Mouse (Mus musculus) embryonic facial prominence, embryonic 11.5 days (tissue): ENCODE data around the gene Cldn20. TPM values are rescaled to one million over a fixed set of nuclear protein-coding genes. Genes with fewer than 3 reads are reported as not detected.

Source experiments
- ATAC-seq: fragments of 200-750 bp; cut with Nextera tagmentation; replicated peaks from 2 replicates; pipeline ENCODE4 v1.8.0; 2017; ENCODE audit warnings: low read depth; ENCODE audit not compliant: insufficient number of reproducible peaks, low FRiP score, low TSS enrichment
- DNase-seq: peaks from one replicate; pipeline ENCODE4 v3.0.0-alpha.2; 2015; ENCODE audit warnings: low spot score
- H3K27ac ChIP-seq: fragments of 300-500 bp; sonication (generic); replicated peaks from 2 replicates; pipeline ENCODE4 v1.5.1; 2014; ENCODE audit warnings: mild to moderate bottlenecking, low read depth, low read length, control low read depth
- H3K27me3 ChIP-seq: fragments of 300-500 bp; sonication (generic); 2 replicates; pipeline ENCODE4 v1.6.1; 2014; ENCODE audit warnings: mild to moderate bottlenecking, low read length, moderate library complexity, mixed read lengths; ENCODE audit not compliant: control insufficient read depth, insufficient read depth
- H3K36me3 ChIP-seq: fragments of 300-500 bp; sonication (generic); replicated peaks from 2 replicates; pipeline ENCODE4 v1.6.1; 2014; ENCODE audit warnings: low read depth, mild to moderate bottlenecking, low read length, moderate library complexity, mixed read lengths; ENCODE audit not compliant: control insufficient read depth, insufficient read depth
- H3K4me1 ChIP-seq: fragments of 300-500 bp; sonication (generic); 2 replicates; pipeline ENCODE4 v1.6.1; 2014; ENCODE audit warnings: low read length, mixed read lengths; ENCODE audit not compliant: control insufficient read depth, insufficient read depth
- H3K4me2 ChIP-seq: fragments of 300-500 bp; sonication (generic); 2 replicates; pipeline ENCODE4 v1.6.1; 2014; ENCODE audit warnings: low read depth, mild to moderate bottlenecking, control low read depth, low read length, moderate library complexity
- H3K4me3 ChIP-seq: fragments of 300-500 bp; sonication (generic); 2 replicates; pipeline ENCODE4 v1.5.1; 2014; ENCODE audit warnings: low read depth, low read length, control low read depth
- H3K9ac ChIP-seq: fragments of 300-500 bp; sonication (generic); replicated peaks from 2 replicates; pipeline ENCODE4 v1.6.1; 2014; ENCODE audit warnings: mild to moderate bottlenecking, control low read depth, low read length
- H3K9me3 ChIP-seq: fragments of 300-500 bp; sonication (generic); replicated peaks from 2 replicates; pipeline ENCODE4 v1.6.1; 2016; ENCODE audit warnings: mild to moderate bottlenecking, low read length, inconsistent platforms, mixed read lengths; ENCODE audit not compliant: control insufficient read depth
- WGBS: fragments of 180-500 bp; shearing (Covaris S2); extraction: QIAGEN DNeasy Blood & Tissue Kit; methylation state at CpG from one replicate; pipeline ENCODE4 v1.1.7; 2014; 5-methylcytosine and 5-hydroxymethylcytosine counted together
- polyA plus RNA-seq: library from polyadenylated mRNA; unstranded; fragments of >200 nt; fragmentation: Nextera tagmentation; extraction: Ambion mirVana; gene quantifications from 2 replicates; pipeline ENCODE4 v1.2.1, GENCODE M21; 2014

Gene Cldn20
- polyA plus RNA-seq, 1 experiment from 2014 or later: not detected

DNA sequence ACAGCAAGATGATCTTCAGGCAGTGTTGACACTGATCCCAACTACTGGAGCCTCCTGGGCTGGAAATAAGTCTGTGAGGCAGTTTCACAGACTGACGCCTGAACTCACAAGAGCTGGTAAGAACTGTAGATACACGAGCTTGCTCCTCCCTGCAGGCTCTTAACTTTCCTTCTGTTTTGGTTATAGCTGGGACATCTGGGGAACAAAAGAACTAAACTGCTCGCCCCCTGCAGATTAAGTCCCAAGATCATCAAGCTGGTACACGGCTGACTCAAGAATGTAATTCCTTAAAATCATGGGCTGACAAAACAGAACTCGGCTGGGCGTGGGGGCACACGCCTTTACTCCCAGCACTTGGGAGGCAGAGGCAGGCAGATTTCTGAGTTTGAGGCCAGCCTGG lies 1.8 kb upstream of the Cldn20 start:
- 71% methylated on average over 7 of the region's 7 CpGs for WGBS
- no peak overlapping the region for H3K4me2 ChIP-seq
- no peak overlapping the region for H3K27ac ChIP-seq
- no peak overlapping the region for H3K9ac ChIP-seq
- no peaks in the 10 kb centered on the region for H3K4me1 ChIP-seq
- no peaks in the 10 kb centered on the region for H3K36me3 ChIP-seq
- H3K9me3 ChIP-seq: no peaks in the 10 kb centered on the region
- H3K4me3 ChIP-seq: no peak overlapping the region
- ATAC-seq (no peak), DNase-seq (no peak)
- no peaks in the 10 kb centered on the region for H3K27me3 ChIP-seq

DNA sequence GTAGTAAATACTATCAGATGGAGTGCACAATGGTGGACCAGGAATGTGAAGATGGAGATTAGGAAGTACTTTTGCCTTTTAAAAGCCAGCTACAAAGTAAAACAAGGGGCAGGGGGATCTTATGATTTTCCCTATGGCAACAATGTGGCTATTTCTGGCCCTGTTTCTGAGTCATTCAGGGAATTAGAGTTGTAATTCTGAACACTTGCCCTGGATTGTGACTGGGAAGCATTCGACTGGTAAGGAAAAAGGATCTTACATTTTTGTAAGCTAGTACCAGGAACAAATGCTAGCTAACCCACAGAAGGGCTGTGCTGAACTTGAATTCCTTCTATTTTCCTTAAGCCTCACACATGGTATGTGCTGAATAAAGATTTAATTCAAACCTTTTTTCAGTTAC lies 713 bp upstream of the Cldn20 start:
- 74% methylated on average over 1 of the region's 1 CpGs for WGBS

DNA sequence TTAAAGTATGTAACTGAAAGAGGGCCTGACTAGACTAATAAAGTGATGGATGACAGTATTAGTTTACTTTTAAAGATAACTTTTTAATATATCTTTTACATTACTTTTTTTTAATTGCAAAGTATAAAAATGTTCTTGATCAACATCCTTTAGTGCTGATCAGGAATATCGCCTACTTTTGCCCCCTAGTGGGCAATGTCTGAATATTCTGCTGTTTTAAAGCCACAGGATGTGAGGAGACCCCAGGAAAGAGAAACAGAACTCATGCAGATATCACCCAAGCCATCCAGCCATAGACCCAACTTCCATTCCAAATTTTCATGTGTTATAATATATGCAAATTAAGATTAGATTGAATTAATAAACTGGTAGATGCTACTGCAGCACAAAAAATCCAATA lies 1.1 kb downstream of the Cldn20 start:
- Histone ChIP-seq H3K4me2 (no peak overlapping the region), H3K9ac (no peak overlapping the region)
- peak; percentile 74 for DNase-seq

More for the DNA sequence above, 713 bp upstream of the Cldn20 start:
- no peaks in the 10 kb centered on the region for H3K4me1 ChIP-seq
- no peaks in the 10 kb centered on the region for H3K9me3 ChIP-seq
- no peak for DNase-seq
- H3K27me3 ChIP-seq: no peaks in the 10 kb centered on the region
- H3K4me2 ChIP-seq: no peak overlapping the region
- H3K4me3 ChIP-seq: no peak overlapping the region
- no peak overlapping the region for H3K9ac ChIP-seq
- no peak overlapping the region for H3K27ac ChIP-seq
- H3K36me3 ChIP-seq: no peaks in the 10 kb centered on the region
- no peak for ATAC-seq

DNA sequence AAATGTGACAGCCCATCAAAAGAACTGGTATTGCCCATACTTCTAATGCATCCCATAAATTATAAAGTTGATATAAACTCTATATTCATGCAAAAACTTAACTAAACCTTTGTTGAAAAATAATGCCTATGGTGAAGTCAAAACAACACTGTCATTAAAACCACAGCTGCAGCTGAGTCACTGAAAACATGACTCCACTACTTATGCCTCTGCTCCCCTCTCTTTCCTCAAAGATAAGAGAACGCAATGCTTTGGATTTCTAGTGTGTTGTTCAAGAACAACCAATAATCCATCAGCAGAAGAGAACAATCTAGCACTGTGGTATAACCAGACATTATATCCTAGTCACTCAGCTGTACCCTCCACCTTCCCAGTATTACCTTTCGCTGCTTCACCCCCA lies 8.0 kb downstream of the Cldn20 start:
- Histone ChIP-seq H3K4me2 (no peak overlapping the region), H3K27ac (no peak overlapping the region), H3K9me3 (no peaks in the 10 kb centered on the region), H3K4me1 (no peaks in the 10 kb centered on the region), H3K9ac (no peak overlapping the region), H3K36me3 (no peaks in the 10 kb centered on the region), H3K27me3 (no peaks in the 10 kb centered on the region), H3K4me3 (no peak overlapping the region)
- DNase-seq (no peak), ATAC-seq (no peak)
- 93% methylated on average over 2 of the region's 2 CpGs for WGBS

More for the DNA sequence above, 1.1 kb downstream of the Cldn20 start:
- Histone ChIP-seq H3K9me3 (no peaks in the 10 kb centered on the region), H3K4me3 (no peak overlapping the region), H3K36me3 (no peaks in the 10 kb centered on the region), H3K27ac (no peak overlapping the region), H3K4me1 (no peaks in the 10 kb centered on the region), H3K27me3 (no peaks in the 10 kb centered on the region)
- 8% methylated on average over 1 of the region's 1 CpGs for WGBS
- ATAC-seq: no peak

DNA sequence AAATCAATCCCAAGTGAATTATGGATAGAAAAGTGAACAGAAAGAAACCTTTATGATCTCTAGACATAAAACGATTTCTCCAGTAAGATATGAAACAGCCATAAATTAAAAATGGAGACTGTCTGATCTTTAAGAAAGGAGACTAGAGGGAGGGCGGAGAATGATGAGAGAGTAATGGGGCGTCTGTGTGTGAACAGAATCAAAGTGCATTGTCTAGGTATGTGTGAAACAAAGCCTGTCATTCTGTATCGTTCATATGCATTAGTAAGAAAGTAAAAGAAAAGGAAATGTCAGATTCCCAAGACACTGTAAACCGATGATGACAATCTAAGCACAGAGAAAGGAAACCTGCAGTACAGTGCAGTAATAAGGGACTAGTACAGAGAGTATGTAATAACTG lies 8.7 kb downstream of the Cldn20 start:
- no peaks in the 10 kb centered on the region for H3K27me3 ChIP-seq
- H3K9ac ChIP-seq: no peak overlapping the region
- DNase-seq (no peak), ATAC-seq (no peak)
- no peaks in the 10 kb centered on the region for H3K9me3 ChIP-seq
- H3K36me3 ChIP-seq: no peaks in the 10 kb centered on the region
- H3K4me3 ChIP-seq: no peak overlapping the region
- 89% methylated on average over 5 of the region's 5 CpGs for WGBS
- H3K4me2 ChIP-seq: no peak overlapping the region
- no peaks in the 10 kb centered on the region for H3K4me1 ChIP-seq
- no peak overlapping the region for H3K27ac ChIP-seq

DNA sequence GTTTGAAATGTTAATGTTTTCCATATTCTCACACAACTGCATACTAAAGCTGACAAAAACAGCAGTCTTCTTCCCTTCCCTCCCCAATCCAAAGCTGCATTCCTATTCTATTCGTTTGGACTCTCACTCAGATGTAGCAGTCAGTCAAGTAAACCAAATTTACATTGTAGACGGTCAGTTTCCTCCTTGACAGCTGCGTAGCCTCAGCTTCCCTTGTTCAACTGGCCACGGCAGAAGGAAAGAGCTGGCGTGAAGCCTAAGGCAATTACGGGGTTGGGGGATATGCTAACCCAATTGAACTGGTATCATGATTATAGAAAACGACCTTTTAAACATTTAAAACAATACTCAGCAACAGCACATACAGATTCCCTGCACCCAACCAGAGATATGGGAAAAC lies 15.4 kb downstream of the Cldn20 start:
- Histone ChIP-seq H3K4me1 (no peaks in the 10 kb centered on the region), H3K4me2 (no peak overlapping the region), H3K27me3 (no peaks in the 10 kb centered on the region), H3K4me3 (no peak overlapping the region), H3K9me3 (no peaks in the 10 kb centered on the region), H3K36me3 (no peaks in the 10 kb centered on the region), H3K27ac (no peak overlapping the region), H3K9ac (no peak overlapping the region)
- ATAC-seq (no peak), DNase-seq (no peak)
- WGBS: 60% methylated on average over 7 of the region's 7 CpGs

DNA sequence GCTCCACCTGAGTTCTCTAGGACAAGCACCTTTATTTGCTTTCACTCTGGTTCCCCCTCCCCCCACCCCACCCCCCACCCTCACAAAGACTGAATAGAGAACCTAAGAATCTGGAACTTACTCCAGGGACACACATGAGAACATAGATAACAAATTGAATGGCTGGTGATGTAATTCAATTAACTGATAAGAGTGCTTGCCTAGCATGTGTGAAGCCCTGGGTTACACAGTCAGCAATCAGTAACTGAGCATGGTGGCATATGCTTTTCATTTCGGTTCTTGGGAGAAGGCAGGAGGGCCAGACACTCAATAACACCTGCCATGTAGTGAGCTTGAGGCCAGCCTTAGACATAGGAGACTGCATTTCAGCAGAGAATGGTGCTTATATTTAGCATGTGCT lies 23.9 kb downstream of the Cldn20 start:
- no peak for ATAC-seq
- 71% methylated on average over 1 of the region's 1 CpGs for WGBS

DNA sequence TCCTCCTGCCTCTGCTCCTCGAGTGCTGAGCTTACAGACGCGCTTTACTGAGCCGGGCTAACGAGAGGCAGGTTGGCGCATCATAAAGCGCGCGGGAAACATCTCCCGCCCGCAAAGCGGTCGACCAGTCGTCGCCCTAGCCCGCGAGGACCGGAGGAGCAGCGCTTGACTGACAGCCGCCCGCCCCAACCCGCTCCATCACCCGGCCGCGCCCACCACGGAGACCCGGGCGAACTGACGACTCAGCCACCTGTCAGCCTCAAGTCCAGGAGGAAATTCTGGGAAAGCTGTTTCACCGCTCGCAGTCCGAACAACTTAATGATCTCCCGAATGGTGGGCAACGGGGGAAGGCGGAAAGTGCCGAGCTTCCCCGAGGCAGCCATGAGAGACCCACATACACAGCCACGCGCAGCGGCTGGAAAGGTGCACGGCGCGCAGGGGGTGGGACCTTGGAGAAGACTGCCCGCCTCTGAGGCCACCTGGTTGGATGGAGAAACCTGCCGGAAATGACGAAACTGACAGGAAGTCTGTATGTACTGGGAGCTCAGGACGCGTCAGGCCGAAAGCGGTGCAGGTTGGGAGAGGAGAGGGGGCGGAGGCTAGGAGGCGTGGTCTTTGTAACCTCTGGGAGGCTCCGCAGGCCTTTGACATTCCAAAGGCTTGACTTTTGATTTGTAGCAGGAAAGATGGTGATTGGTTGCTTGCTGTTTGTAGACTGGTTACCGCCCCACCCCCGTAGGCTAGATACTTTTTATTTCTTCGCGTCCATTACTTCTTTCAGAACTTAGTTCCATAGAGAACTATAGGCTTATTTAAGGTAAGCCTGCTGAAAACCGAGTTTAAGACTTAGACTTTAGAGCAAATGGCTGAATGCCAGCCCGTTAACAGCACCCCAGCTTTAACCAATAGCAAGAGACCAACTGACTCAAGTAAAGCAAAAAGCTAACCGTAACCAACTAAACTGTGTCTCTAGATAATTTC lies 25.3 kb downstream of the Cldn20 start, which contains the start of gene Tfb1m:
Gene Tfb1m (minus strand): TSS at position 451 of the 981 bp plus-strand sequence.
- ATAC-seq: peak; percentile 100
- no peaks in the 10 kb centered on the region for H3K36me3 ChIP-seq
- DNase-seq: peak; percentile 100
- no peaks in the 10 kb centered on the region for H3K9me3 ChIP-seq
- H3K4me1 ChIP-seq: no peaks in the 10 kb centered on the region
- peak within 1 kb of the TSS; percentile 31 for H3K4me3 ChIP-seq
- WGBS: 1% methylated on average over 60 of the region's 60 CpGs
- H3K9ac ChIP-seq: peak within 1 kb of the TSS; percentile 60
- H3K4me2 ChIP-seq: peak within 1 kb of the TSS; percentile 57
- H3K27me3 ChIP-seq: no peaks in the 10 kb centered on the region
- H3K27ac ChIP-seq: peak within 1 kb of the TSS; percentile 1

More for the DNA sequence above, 23.9 kb downstream of the Cldn20 start:
- no peak for DNase-seq
- Histone ChIP-seq H3K9ac (no peak overlapping the region), H3K27me3 (no peaks in the 10 kb centered on the region), H3K4me1 (no peaks in the 10 kb centered on the region), H3K4me2 (no peak overlapping the region), H3K9me3 (no peaks in the 10 kb centered on the region), H3K4me3 (no peak overlapping the region), H3K27ac (no peak overlapping the region), H3K36me3 (no peaks in the 10 kb centered on the region)
